ENCODE assay signal across 11 mouse cellular contexts in genomic region chr2:4301692-4302091, GRCm38 (mm10).
A peak's percentile ranks its signal among the peaks of the same experiment; 100 is the strongest.
DNase-seq lines count a peak whose midpoint lies in the region; ATAC-seq and TF ChIP-seq lines count a peak whose summit lies in the region.
"Had no signal": no experiment of that assay in that cellular context is flagged by ENCODE, and none has a peak within 500 bp of the region (broad histone marks: within the 10 kb centered on the region; RNA-seq: fewer than 3 reads in every experiment).

No protein-coding gene starts in this region.

- peak overlapping the region; percentile 66 for H3K4me2 ChIP-seq in kidney, postnatal 0 days (ENCODE audit: low read length)
- peak overlapping the region; percentile 71 for H3K4me2 ChIP-seq in embryonic facial prominence, embryonic 14.5 days (ENCODE audit: low read depth, low read length)
- H3K4me2 ChIP-seq in intestine, embryonic 14.5 days (ENCODE audit: low read length): peak overlapping the region; percentile 62
- H3K4me2 ChIP-seq in neural tube, embryonic 13.5 days: peak overlapping the region; percentile 40

- no peak for TF ChIP-seq CTCF in kidney, postnatal 0 days (IDR thresholded peaks at IDR 0.05; ENCODE audit: low read depth)

- H3K36me3 ChIP-seq in kidney, postnatal 0 days (ENCODE audit: insufficient read depth, low read length): no peaks in the 10 kb centered on the region
- no peaks in the 10 kb centered on the region for H3K36me3 ChIP-seq in embryonic facial prominence, embryonic 14.5 days (ENCODE audit: control insufficient read depth, insufficient read depth, low read length)
- H3K36me3 ChIP-seq in intestine, embryonic 14.5 days (ENCODE audit: control insufficient read depth, insufficient read depth, low read length): no peaks in the 10 kb centered on the region
- no peaks in the 10 kb centered on the region for H3K36me3 ChIP-seq in neural tube, embryonic 13.5 days

- no peak for ATAC-seq in kidney, postnatal 0 days (replicated peaks; ENCODE audit: low FRiP score, low read depth)
- ATAC-seq in embryonic facial prominence, embryonic 14.5 days (ENCODE audit: low read depth): no peak
- ATAC-seq in intestine, embryonic 14.5 days (replicated peaks; ENCODE audit: low FRiP score, low TSS enrichment, low read depth): no peak
- no peak for ATAC-seq in neural tube, embryonic 13.5 days (ENCODE audit: low read depth)
- ATAC-seq: Patski had no signal

- 0 out of 2 replicates have a peak overlapping the region, but pooled peaks have one; percentile 32 for H3K9ac ChIP-seq in kidney, postnatal 0 days (ENCODE audit: low read depth, low read length)
- peak overlapping the region; percentile 69 for H3K9ac ChIP-seq in embryonic facial prominence, embryonic 14.5 days (ENCODE audit: low read depth, low read length)
- H3K9ac ChIP-seq in intestine, embryonic 14.5 days (ENCODE audit: low read length): peak overlapping the region; percentile 55
- peak overlapping the region; percentile 57; the same call in 1 of the 2 replicates for H3K9ac ChIP-seq in neural tube, embryonic 13.5 days

- peaks cover 19% of the 10 kb centered on the region for H3K4me1 ChIP-seq in kidney, postnatal 0 days (replicated peaks; ENCODE audit: insufficient read depth, low read length)
- peaks cover 43% of the 10 kb centered on the region for H3K4me1 ChIP-seq in embryonic facial prominence, embryonic 14.5 days (ENCODE audit: control insufficient read depth, insufficient read depth, low read length)
- peaks cover 30% of the 10 kb centered on the region for H3K4me1 ChIP-seq in intestine, embryonic 14.5 days (replicated peaks; ENCODE audit: control insufficient read depth, insufficient read depth, low read length)
- H3K4me1 ChIP-seq in neural tube, embryonic 13.5 days (replicated peaks): peaks cover 56% of the 10 kb centered on the region

- no peak for DNase-seq in kidney, postnatal 0 days (ENCODE audit: low spot score)
- no peak for DNase-seq in kidney, postnatal 36 days
- peak; percentile 51 for DNase-seq in embryonic facial prominence, embryonic 14.5 days (ENCODE audit: low spot score)
- no peak for DNase-seq in intestine, embryonic 14.5 days (ENCODE audit: low spot score)
- no peak for DNase-seq in adrenal gland, adult 2 months
- no peak for DNase-seq in right cerebral cortex, postnatal 14 days
- no peak for DNase-seq in cerebellum, adult 9-10 months
- DNase-seq: cerebellum, adult 2 months; lung, postnatal 10 days had no signal

- peak overlapping the region; percentile 44; the same call in 1 of the 2 replicates for H3K27ac ChIP-seq in kidney, postnatal 0 days
- H3K27ac ChIP-seq in embryonic facial prominence, embryonic 14.5 days (replicated peaks; ENCODE audit: low read depth, low read length): peak overlapping the region; percentile 86
- peak overlapping the region; percentile 87 for H3K27ac ChIP-seq in intestine, embryonic 14.5 days (ENCODE audit: low read depth)
- peak overlapping the region; percentile 71 for H3K27ac ChIP-seq in neural tube, embryonic 13.5 days (replicated peaks)

- peak overlapping the region; percentile 40 for H3K4me3 ChIP-seq in kidney, postnatal 0 days (replicated peaks; ENCODE audit: low read depth, low read length)
- H3K4me3 ChIP-seq in embryonic facial prominence, embryonic 14.5 days (ENCODE audit: low read depth, low read length): peak overlapping the region; percentile 45
- peak overlapping the region; percentile 43 for H3K4me3 ChIP-seq in intestine, embryonic 14.5 days (ENCODE audit: low read depth, low read length)
- H3K4me3 ChIP-seq in neural tube, embryonic 13.5 days: peak overlapping the region; percentile 22

- H3K27me3 ChIP-seq in kidney, postnatal 0 days (ENCODE audit: insufficient read depth, low read length): no peaks in the 10 kb centered on the region
- H3K27me3 ChIP-seq in embryonic facial prominence, embryonic 14.5 days (replicated peaks; ENCODE audit: control insufficient read depth, insufficient read depth, low read length): no peaks in the 10 kb centered on the region
- H3K27me3 ChIP-seq in intestine, embryonic 14.5 days (replicated peaks; ENCODE audit: control insufficient read depth, insufficient read depth, low read length): no peaks in the 10 kb centered on the region
- H3K27me3 ChIP-seq in neural tube, embryonic 13.5 days: no peaks in the 10 kb centered on the region
- H3K27me3 ChIP-seq: Patski had no signal

- 19% methylated on average over 7 of the region's 7 CpGs for WGBS in kidney, postnatal 0 days
- WGBS in embryonic facial prominence, embryonic 14.5 days: 21% methylated on average over 7 of the region's 7 CpGs
- 23% methylated on average over 7 of the region's 7 CpGs for WGBS in intestine, embryonic 14.5 days
- 39% methylated on average over 7 of the region's 7 CpGs for WGBS in neural tube, embryonic 13.5 days

- no peaks in the 10 kb centered on the region for H3K9me3 ChIP-seq in kidney, postnatal 0 days (replicated peaks; ENCODE audit: low read length)
- H3K9me3 ChIP-seq in embryonic facial prominence, embryonic 14.5 days (ENCODE audit: control insufficient read depth, low read length): no peaks in the 10 kb centered on the region
- H3K9me3 ChIP-seq in intestine, embryonic 14.5 days (ENCODE audit: control insufficient read depth, low read length): no peaks in the 10 kb centered on the region
- H3K9me3 ChIP-seq in neural tube, embryonic 13.5 days: no peaks in the 10 kb centered on the region
